Mouse (Mus musculus) limb, embryonic 11.5 days (tissue): ENCODE data around the gene Pmp22. TPM values are rescaled to one million over a fixed set of nuclear protein-coding genes. Genes with fewer than 3 reads are reported as not detected.

Source experiments
- ATAC-seq: fragments of 200-750 bp; cut with Nextera tagmentation; 2 replicates; pipeline ENCODE4 v1.8.0; 2017; ENCODE audit warnings: low read depth; ENCODE audit not compliant: insufficient number of reproducible peaks, low FRiP score, low TSS enrichment
- DNase-seq: peaks from one replicate; pipeline ENCODE4 v3.0.0-alpha.2; 2015; ENCODE audit warnings: low spot score
- H3K27ac ChIP-seq: fragments of 300-500 bp; sonication (generic); replicated peaks from 2 replicates; pipeline ENCODE4 v1.5.1; 2014; ENCODE audit warnings: low read depth, mild to moderate bottlenecking, low read length
- H3K27me3 ChIP-seq: fragments of 300-500 bp; sonication (generic); 2 replicates; pipeline ENCODE4 v1.6.1; 2014; ENCODE audit warnings: mild to moderate bottlenecking, low read length, mixed read lengths; ENCODE audit not compliant: control insufficient read depth, insufficient read depth
- H3K36me3 ChIP-seq: fragments of 300-500 bp; sonication (generic); 2 replicates; pipeline ENCODE4 v1.6.1; 2014; ENCODE audit warnings: mild to moderate bottlenecking, low read length, moderate library complexity, mixed read lengths; ENCODE audit not compliant: control insufficient read depth, insufficient read depth
- H3K4me1 ChIP-seq: fragments of 300-500 bp; sonication (generic); 2 replicates; pipeline ENCODE4 v1.6.1; 2014; ENCODE audit warnings: low read length, mixed read lengths; ENCODE audit not compliant: control insufficient read depth, insufficient read depth
- H3K4me2 ChIP-seq: fragments of 300-500 bp; sonication (generic); 2 replicates; pipeline ENCODE4 v1.6.1; 2014; ENCODE audit warnings: low read depth, mild to moderate bottlenecking, moderate library complexity; ENCODE audit not compliant: severe bottlenecking
- H3K4me3 ChIP-seq: fragments of 300-500 bp; sonication (generic); 2 replicates; pipeline ENCODE4 v1.5.1; 2014; ENCODE audit warnings: low read depth, low read length
- H3K9ac ChIP-seq: fragments of 300-500 bp; sonication (generic); 2 replicates; pipeline ENCODE4 v1.6.1; 2014; ENCODE audit warnings: mild to moderate bottlenecking, low read length
- H3K9me3 ChIP-seq: fragments of 300-500 bp; sonication (generic); 2 replicates; pipeline ENCODE4 v1.6.1; 2016; ENCODE audit warnings: low read length; ENCODE audit not compliant: control insufficient read depth
- WGBS: fragments of 180-500 bp; shearing (Covaris S2); extraction: QIAGEN DNeasy Blood & Tissue Kit; methylation state at CpG from one replicate; pipeline ENCODE4 v1.1.7; 2014; 5-methylcytosine and 5-hydroxymethylcytosine counted together
- polyA plus RNA-seq: library from polyadenylated mRNA; unstranded; fragments of >200 nt; fragmentation: Nextera tagmentation; extraction: Ambion mirVana; gene quantifications from 2 replicates; pipeline ENCODE4 v1.2.1, GENCODE M21; 2014

Pmp22 gene
- polyA plus RNA-seq, 1 experiment from 2014 or later, result 51.0 TPM

- DNase-seq (peak; percentile 25), ATAC-seq (no peak)
- Histone ChIP-seq H3K9me3 (no peaks in the 10 kb centered on the region), H3K36me3 (no peaks in the 10 kb centered on the region), H3K9ac (no peak overlapping the region), H3K4me2 (no peak overlapping the region), H3K27me3 (no peaks in the 10 kb centered on the region), H3K4me1 (peaks cover 4% of the 10 kb centered on the region; the same call in 1 of the 2 replicates), H3K27ac (no peak overlapping the region), H3K4me3 (no peak overlapping the region)
- 23% methylated on average over 1 of the region's 1 CpGs for WGBS
These were observed 43.2 kb downstream of the Pmp22 start for GRCm38 (mm10) chr11:63171977-63172376.

GRCm38 (mm10) chr11:63173604-63174003 is 44.8 kb downstream of the Pmp22 start:
- ATAC-seq (no peak), DNase-seq (peak; percentile 18)
- Histone ChIP-seq H3K4me3 (no peak overlapping the region), H3K4me1 (peaks cover 4% of the 10 kb centered on the region; the same call in 1 of the 2 replicates), H3K9ac (no peak overlapping the region), H3K4me2 (no peak overlapping the region), H3K27me3 (no peaks in the 10 kb centered on the region), H3K36me3 (no peaks in the 10 kb centered on the region), H3K27ac (no peak overlapping the region), H3K9me3 (no peaks in the 10 kb centered on the region)
- 81% methylated on average over 5 of the region's 5 CpGs for WGBS

GRCm38 (mm10) chr11:63175302-63175701 is 46.5 kb downstream of the Pmp22 start:
- H3K4me1 ChIP-seq, result no peaks in the 10 kb centered on the region
- DNase-seq, result peak; percentile 22
- H3K36me3 ChIP-seq, result no peaks in the 10 kb centered on the region
- 40% methylated on average over 3 of the region's 3 CpGs for WGBS
- no peak overlapping the region for H3K4me2 ChIP-seq
- no peaks in the 10 kb centered on the region for H3K27me3 ChIP-seq
- H3K9ac ChIP-seq, result no peak overlapping the region
- H3K4me3 ChIP-seq, result no peak overlapping the region
- no peaks in the 10 kb centered on the region for H3K9me3 ChIP-seq
- ATAC-seq, result no peak
- H3K27ac ChIP-seq, result no peak overlapping the region

GRCm38 (mm10) chr11:63176416-63176815 is 47.6 kb downstream of the Pmp22 start:
- ATAC-seq, result no peak
- H3K4me2 ChIP-seq, result no peak overlapping the region
- H3K4me3 ChIP-seq, result no peak overlapping the region
- no peaks in the 10 kb centered on the region for H3K9me3 ChIP-seq
- no peaks in the 10 kb centered on the region for H3K4me1 ChIP-seq
- H3K9ac ChIP-seq, result no peak overlapping the region
- H3K27ac ChIP-seq, result no peak overlapping the region
- no peaks in the 10 kb centered on the region for H3K27me3 ChIP-seq
- no peaks in the 10 kb centered on the region for H3K36me3 ChIP-seq
- WGBS, result 78% methylated on average over 7 of the region's 7 CpGs
- peak; percentile 14 for DNase-seq

- Histone ChIP-seq H3K27me3 (no peaks in the 10 kb centered on the region), H3K4me2 (no peak overlapping the region), H3K36me3 (no peaks in the 10 kb centered on the region), H3K4me3 (no peak overlapping the region), H3K9me3 (no peaks in the 10 kb centered on the region), H3K27ac (no peak overlapping the region), H3K4me1 (no peaks in the 10 kb centered on the region), H3K9ac (no peak overlapping the region)
- DNase-seq (peak; percentile 14), ATAC-seq (no peak)
- 61% methylated on average over 7 of the region's 7 CpGs for WGBS
These were observed 51.7 kb downstream of the Pmp22 start for GRCm38 (mm10) chr11:63180262-63181101.

- Histone ChIP-seq H3K9ac (no peak overlapping the region), H3K9me3 (no peaks in the 10 kb centered on the region), H3K36me3 (no peaks in the 10 kb centered on the region), H3K4me2 (no peak overlapping the region), H3K4me3 (no peak overlapping the region), H3K4me1 (no peaks in the 10 kb centered on the region), H3K27me3 (no peaks in the 10 kb centered on the region), H3K27ac (no peak overlapping the region)
- DNase-seq (peak; percentile 11), ATAC-seq (no peak)
- WGBS, result 82% methylated on average over 7 of the region's 7 CpGs
These were observed 60.0 kb downstream of the Pmp22 start for GRCm38 (mm10) chr11:63188803-63189202.

- ATAC-seq (no peak), DNase-seq (peak; percentile 12)
- H3K4me3 ChIP-seq, result no peak overlapping the region
- no peak overlapping the region for H3K27ac ChIP-seq
- no peaks in the 10 kb centered on the region for H3K4me1 ChIP-seq
- H3K27me3 ChIP-seq, result no peaks in the 10 kb centered on the region
- no peaks in the 10 kb centered on the region for H3K9me3 ChIP-seq
- H3K4me2 ChIP-seq, result no peak overlapping the region
- WGBS, result 56% methylated on average over 4 of the region's 4 CpGs
- H3K9ac ChIP-seq, result no peak overlapping the region
- H3K36me3 ChIP-seq, result no peaks in the 10 kb centered on the region
These were observed 69.3 kb downstream of the Pmp22 start for GRCm38 (mm10) chr11:63198070-63198469.

GRCm38 (mm10) chr11:63201989-63202535 is 73.3 kb downstream of the Pmp22 start:
- ATAC-seq, result no peak
- peak; percentile 12 for DNase-seq
- H3K27me3 ChIP-seq, result no peaks in the 10 kb centered on the region
- H3K4me2 ChIP-seq, result no peak overlapping the region
- H3K9me3 ChIP-seq, result no peaks in the 10 kb centered on the region
- no peak overlapping the region for H3K4me3 ChIP-seq
- no peak overlapping the region for H3K9ac ChIP-seq
- H3K4me1 ChIP-seq, result no peaks in the 10 kb centered on the region
- H3K36me3 ChIP-seq, result no peaks in the 10 kb centered on the region
- 78% methylated on average over 3 of the region's 3 CpGs for WGBS
- H3K27ac ChIP-seq, result no peak overlapping the region
